Mouse (Mus musculus) kidney, adult 18-20 months (tissue): Measurements from ENCODE around the gene Sost.

Experiments
- DNase-seq: peaks from one replicate; pipeline ENCODE4 v3.0.0; 2021

Sost gene

GRCm38 (mm10) chr11:101982981-101983411 is 16.2 kb upstream of the Sost start:
- no peak for DNase-seq

GRCm38 (mm10) chr11:101981850-101982249 is 15.0 kb upstream of the Sost start:
- no peak for DNase-seq

- DNase-seq: no peak
Measured at GRCm38 (mm10) chr11:101980603-101981157, 13.9 kb upstream of the Sost start.

- DNase-seq: no peak
Measured at GRCm38 (mm10) chr11:101979140-101979539, 12.3 kb upstream of the Sost start.

- DNase-seq: no peak
Measured at GRCm38 (mm10) chr11:101976949-101977348, 10.1 kb upstream of the Sost start.

- DNase-seq: no peak
Measured at GRCm38 (mm10) chr11:101974923-101975322, 8.1 kb upstream of the Sost start.

GRCm38 (mm10) chr11:101974181-101974580 is 7.4 kb upstream of the Sost start:
- DNase-seq: no peak

GRCm38 (mm10) chr11:101973496-101973895 is 6.7 kb upstream of the Sost start:
- DNase-seq: no peak

- no peak for DNase-seq
Measured at GRCm38 (mm10) chr11:101972651-101973050, 5.8 kb upstream of the Sost start.

- no peak for DNase-seq
Measured at GRCm38 (mm10) chr11:101972097-101972496, 5.3 kb upstream of the Sost start.

- DNase-seq: no peak
Measured at GRCm38 (mm10) chr11:101971410-101971809, 4.6 kb upstream of the Sost start.

- DNase-seq: no peak
Measured at GRCm38 (mm10) chr11:101969835-101970234, 3.0 kb upstream of the Sost start.

- peak; percentile 86 for DNase-seq
Measured at GRCm38 (mm10) chr11:101968791-101969190, 2.0 kb upstream of the Sost start.

GRCm38 (mm10) chr11:101968311-101968710 is 1.5 kb upstream of the Sost start:
- no peak for DNase-seq

GRCm38 (mm10) chr11:101965553-101965952 is 1.3 kb downstream of the Sost start:
- no peak for DNase-seq

GRCm38 (mm10) chr11:101964647-101965046 is 2.2 kb downstream of the Sost start:
- DNase-seq: no peak

- no peak for DNase-seq
Measured at GRCm38 (mm10) chr11:101963473-101964291, 3.1 kb downstream of the Sost start.

GRCm38 (mm10) chr11:101963043-101963442 is 3.8 kb downstream of the Sost start:
- DNase-seq: no peak

- no peak for DNase-seq
Measured at GRCm38 (mm10) chr11:101957476-101957875, 9.3 kb downstream of the Sost start.

- no peak for DNase-seq
Measured at GRCm38 (mm10) chr11:101953441-101953840, 13.4 kb downstream of the Sost start.

GRCm38 (mm10) chr11:101952541-101953341 is 14.1 kb downstream of the Sost start:
- peak; percentile 57 for DNase-seq

- no peak for DNase-seq
Measured at GRCm38 (mm10) chr11:101950021-101950420, 16.8 kb downstream of the Sost start.

- no peak for DNase-seq
Measured at GRCm38 (mm10) chr11:101946525-101946924, 20.3 kb downstream of the Sost start.

- DNase-seq: no peak
Measured at GRCm38 (mm10) chr11:101943055-101943454, 23.8 kb downstream of the Sost start.
